Mouse (Mus musculus) erythroid progenitor cell, adult 5-6 weeks (primary cell): ENCODE data around the gene Ttl. TPM values are rescaled to one million over a fixed set of nuclear protein-coding genes. Genes with fewer than 3 reads are reported as not detected.

Experiments used
- ATAC-seq: replicated peaks from 2 replicates; pipeline ENCODE4 v1.8.0; 2016; ENCODE audit warnings: moderate number of reproducible peaks, mild to moderate bottlenecking, moderate TSS enrichment, inconsistent platforms; ENCODE audit not compliant: poor library complexity, low FRiP score, severe bottlenecking
- total RNA-seq, 2 experiments: library from RNA; stranded (forward) in 1 of 2; stranded (reverse) in 1 of 2; fragments of 150-400 nt in 1 of 2; fragments of 186-747, 209-891 nt in 1 of 2; gene quantifications; 2 replicates each; pipeline versions ENCODE4 v1.2.3 to v1.2.4; 2015 to 2017; ENCODE audit warnings: low replicate concordance in 2 of 2

Gene Ttl
- total RNA-seq, 2 experiments from 2014 or later: 2.1 TPM; not detected in 1

GRCm38 (mm10) chr2:129081097-129081496 lies 15.4 kb downstream of the Ttl start:
- ATAC-seq: no peak

DNA sequence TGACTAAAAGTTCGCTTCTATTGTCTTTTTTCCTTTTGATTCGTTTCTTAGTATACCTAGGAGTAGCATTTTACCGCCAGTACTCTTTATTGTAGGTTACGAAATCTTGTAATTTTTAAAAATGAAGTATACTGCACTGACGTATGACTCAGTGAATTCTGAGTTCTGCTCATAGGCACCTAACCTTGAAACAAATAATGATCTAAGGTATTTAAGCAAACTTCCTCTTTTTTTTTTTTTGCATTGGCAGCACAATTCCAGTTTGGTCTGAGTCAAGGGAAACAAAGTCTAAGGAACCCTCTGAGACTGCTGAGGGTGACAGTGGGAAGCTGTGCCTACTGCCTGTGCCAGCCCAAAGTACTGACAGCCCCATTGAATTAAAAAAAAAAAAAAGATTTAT lies 17.8 kb downstream of the Ttl start:
- no peak for ATAC-seq

- ATAC-seq: no peak; the same call in 1 of the 2 replicates
Observed at GRCm38 (mm10) chr2:129084959-129085358, 19.2 kb downstream of the Ttl start.

DNA sequence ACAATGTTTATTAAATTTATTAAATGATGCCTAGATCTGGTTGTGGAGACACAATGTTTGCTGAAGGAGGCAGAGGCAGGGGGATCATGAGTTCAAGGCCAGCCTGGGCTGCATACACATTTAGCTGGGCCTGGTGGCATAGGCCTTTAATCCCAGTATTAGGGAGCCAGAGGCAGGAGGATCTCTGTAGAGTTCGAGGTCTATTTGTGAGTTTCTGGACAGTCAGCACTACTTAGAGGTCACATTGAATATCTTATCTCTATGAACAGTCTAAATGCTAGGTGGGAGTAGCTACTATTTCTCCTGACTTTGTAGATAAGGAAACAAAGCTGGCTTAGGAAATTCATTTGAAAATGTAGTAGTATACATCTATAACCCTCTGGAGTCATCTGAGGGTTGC lies 21.8 kb downstream of the Ttl start:
- ATAC-seq: no peak

- ATAC-seq: no peak
Observed at GRCm38 (mm10) chr2:129090370-129090769, 24.6 kb downstream of the Ttl start.

- no peak for ATAC-seq
Observed at GRCm38 (mm10) chr2:129092810-129093209, 27.1 kb downstream of the Ttl start.

DNA sequence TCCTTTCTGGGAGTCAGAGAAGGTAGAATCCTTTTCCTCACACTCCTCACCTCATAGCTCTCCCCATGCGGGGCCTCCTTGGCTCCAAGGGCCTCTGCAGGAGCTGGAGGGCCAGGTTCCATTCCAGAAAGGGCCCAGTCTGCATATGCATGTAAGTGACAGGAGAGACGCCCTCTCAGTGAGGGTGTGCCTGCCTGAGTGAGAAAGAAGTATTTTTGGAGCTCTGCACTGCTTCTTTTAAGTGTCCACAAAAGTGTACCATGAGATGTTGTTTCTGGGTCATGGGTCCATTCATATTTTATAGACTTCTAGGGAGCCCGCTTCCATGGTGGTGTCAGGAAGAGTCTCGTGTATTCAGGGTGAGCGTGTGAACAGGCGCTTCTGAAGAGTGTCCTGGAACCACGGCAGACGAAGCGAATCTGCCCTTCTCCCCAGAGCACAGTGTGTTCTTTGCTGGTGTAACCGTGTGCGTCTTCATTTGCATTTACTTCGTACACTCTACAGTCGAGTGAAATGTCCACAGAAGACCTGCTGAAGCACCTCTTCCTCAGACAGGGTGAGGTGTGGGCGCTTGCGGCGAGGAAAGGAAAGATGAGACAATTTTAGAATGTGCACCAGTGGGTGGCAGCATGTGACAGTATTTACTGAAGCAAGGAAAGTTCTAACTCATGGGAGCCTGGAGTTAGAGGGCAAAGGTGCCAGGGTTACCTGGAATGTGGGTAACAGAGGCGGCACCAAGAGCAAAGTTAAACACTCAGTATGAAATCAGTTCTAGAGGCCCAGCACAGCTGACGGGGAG lies 28.4 kb downstream of the Ttl start:
- ATAC-seq: no peak

GRCm38 (mm10) chr2:129100784-129101310 lies 35.1 kb downstream of the Ttl start, which contains the start of gene Polr1b:
Polr1b (plus strand) TSS chr2:129100995.
- ATAC-seq: peak; percentile 99

DNA sequence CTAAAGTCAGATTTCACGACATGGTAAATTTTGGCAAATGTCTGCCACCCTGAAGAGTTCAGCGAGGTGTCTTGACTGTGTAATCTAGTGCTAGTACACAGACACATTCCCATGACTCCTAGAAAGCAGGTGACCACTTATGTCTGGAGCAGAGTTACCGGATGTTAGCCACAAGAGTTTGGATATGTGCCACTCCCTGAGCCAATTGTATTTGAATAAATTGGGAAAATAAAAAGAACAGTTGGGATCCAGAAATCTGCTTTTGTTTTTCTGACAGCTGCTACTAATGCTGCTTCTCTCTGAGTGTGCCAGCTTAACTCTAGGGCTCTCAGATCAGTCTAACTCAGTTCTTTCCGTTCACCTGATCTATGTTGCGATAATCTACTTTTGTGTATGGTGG lies 47.2 kb downstream of the Ttl start:
- no peak for ATAC-seq

DNA sequence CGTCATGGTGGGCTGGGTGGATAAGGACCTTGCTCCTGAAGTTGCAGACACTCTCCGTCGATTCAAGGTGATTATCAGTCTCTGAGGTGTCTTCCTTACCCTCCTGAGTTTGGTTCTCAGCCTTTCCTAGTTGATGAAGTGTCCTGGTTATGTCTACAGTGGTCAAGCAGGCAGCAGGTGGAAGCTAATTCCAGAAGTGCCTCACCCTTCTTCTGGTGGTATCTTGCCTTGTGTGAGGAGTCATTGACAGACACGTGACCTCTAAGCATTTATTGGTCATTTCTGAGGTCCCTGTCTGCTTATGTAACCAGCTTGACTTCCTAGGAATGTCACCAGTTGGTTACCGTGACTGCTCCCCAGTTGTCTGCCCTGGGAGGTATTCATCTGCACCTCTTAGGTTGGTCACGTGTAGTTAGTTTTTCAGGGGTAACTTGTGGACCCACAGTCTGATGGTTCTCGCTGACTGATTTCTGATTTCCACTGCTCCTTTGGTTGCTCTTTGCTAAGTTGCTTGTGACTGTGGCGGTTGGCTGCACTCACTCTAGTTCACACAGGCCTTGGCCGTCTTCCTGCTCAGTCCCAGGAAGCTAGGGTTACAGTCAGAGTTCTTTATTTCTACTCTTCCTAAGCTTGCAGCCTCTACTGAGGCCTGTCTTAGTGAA lies 50.1 kb downstream of the Ttl start:
- ATAC-seq: no peak

GRCm38 (mm10) chr2:129116368-129116739 lies 50.6 kb downstream of the Ttl start:
- ATAC-seq: no peak

DNA sequence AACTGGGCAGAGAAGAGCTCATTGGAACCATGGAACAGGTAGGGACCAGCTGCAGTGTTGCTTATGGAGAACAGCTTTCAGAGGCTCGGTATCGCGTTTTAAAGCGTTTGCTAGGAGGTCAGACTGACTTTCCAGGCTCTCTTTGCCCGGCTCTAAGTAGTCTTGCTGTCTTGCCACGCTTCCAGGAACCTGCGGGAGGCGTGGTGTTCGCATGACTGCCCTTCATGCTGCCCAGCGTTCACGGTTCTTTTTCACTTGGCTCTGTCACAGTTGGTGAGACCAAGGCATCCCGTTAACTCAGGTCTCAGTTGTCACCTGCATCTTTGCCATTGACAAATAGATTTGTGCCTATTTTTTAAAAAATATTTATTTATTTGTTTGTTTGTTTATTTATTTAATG lies 52.3 kb downstream of the Ttl start:
- ATAC-seq: no peak

- no peak for ATAC-seq
Observed at GRCm38 (mm10) chr2:129121986-129122385, 56.2 kb downstream of the Ttl start.

DNA sequence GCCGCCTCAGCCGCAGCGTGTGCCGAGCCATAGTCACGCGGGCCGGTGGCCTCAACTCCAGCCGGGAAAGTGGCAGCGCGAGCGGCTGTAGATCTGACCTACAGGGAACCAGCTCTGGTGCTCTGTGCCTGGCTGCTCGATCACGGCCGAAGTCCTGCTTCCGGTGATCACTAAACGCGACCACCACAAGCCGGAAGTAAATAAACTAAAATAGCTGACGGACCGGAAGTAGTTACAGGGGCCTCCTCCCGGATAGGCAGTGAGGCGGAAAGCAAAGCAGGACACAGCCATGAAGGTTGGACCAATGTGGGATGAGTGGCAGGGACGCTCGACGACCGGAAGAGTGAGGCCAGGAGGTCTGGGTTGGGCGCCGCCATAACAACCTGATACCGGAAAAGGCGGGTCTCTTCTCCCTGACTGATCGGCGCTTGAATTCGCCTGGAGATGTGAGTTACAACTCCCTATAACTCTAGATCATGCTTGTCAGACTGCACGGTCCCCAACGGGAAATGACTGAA lies 63.7 kb downstream of the Ttl start, which contains the start of gene Chchd5:
TSS of gene Chchd5 (plus strand) at position 289 of the 518 bp plus-strand sequence.
- ATAC-seq: peak; percentile 98

- peak; percentile 46 for ATAC-seq
Observed at GRCm38 (mm10) chr2:129129987-129130545, 64.3 kb downstream of the Ttl start.

- no peak for ATAC-seq
Observed at GRCm38 (mm10) chr2:129130776-129131175, 65.0 kb downstream of the Ttl start.

GRCm38 (mm10) chr2:129132231-129132630 lies 66.5 kb downstream of the Ttl start:
- ATAC-seq: no peak

DNA sequence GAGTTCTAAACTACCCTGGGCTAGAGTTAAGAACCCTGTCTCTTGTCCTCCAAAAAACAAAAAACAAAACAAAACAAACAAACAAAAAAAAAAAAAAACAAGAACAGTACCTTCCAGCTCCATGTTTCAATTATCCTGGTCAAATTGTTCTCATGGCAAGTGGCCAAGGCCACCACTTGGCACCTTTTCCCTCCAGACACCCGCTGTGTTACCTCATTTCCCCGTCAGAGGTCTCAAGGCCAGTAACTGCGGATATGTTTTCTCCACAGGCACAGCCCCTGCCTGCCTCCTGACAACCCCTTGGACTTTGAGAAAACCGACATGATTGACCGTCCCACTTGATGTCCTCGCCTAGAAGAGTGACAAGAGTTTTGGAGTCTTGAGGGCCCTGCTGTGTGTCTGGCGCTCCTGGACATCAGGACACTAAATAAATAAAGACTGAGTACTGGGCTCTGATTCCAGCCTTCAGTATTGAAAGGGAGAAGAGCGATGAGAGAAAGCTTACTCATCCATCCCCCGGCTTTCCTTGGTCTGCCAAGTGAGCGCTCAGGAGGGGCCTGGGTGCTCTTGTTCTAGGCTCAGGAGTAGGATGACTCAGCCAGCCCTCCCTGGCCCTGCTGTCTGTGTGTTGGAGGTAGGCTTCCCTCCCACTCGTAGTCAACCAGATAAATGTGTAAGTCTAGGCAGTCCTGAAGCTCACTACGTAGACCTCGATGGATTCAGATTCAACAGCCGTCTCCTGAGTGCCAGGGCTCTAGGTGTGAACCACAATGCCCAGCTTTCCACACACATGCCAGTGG lies 67.5 kb downstream of the Ttl start:
- ATAC-seq: no peak

DNA sequence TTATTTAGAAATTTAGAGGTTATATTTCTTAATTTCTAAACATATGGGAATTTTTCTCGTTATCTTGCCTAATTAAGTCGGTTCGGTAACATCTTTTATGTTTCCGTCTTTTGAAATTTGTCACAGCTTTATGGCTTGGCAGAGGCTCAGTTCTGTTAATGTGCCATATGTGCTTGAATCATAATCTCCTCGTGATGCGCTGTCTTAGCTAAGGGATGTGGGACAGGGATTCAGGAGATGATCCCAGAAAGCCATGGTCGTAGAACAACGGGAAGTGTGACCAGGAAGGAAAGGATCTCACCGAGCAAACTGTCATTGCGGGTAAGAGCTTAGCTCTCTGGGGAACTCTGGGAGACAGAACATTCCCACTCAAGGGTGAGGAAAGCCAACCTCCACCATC lies 74.2 kb downstream of the Ttl start:
- no peak for ATAC-seq
